Comparison of ENCODE assay signal across 11 mouse cellular contexts in the genomic region with DNA sequence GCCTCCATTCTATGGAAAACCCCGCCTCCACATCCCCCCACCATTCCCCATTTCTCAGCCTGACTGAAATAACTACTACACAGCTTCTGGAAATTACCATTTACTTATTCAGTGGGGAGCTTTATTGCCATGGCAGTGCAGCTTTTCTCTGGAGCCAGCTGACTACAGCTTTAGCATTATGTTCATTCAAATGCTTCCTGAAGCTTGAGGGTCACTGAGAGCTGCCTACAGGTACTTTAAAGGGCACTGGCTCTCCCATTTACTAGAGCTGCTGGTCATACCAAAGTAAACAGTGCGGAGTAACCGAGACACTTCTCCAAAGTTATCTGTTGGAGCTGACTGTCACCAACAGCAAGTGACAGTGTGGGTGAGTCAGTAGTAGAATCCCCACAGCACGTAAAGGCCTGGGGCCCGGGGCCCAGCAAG.
A peak's percentile ranks its signal among the peaks of the same experiment; 100 is the strongest.
DNase-seq lines count a peak whose midpoint lies in the region; ATAC-seq and TF ChIP-seq lines count a peak whose summit lies in the region.
"Had no signal": no experiment of that assay in that cellular context is flagged by ENCODE, and none has a peak within 500 bp of the region (broad histone marks: within the 10 kb centered on the region; RNA-seq: fewer than 3 reads in every experiment).

No protein-coding gene starts in this region.

- no peak for TF ChIP-seq CTCF in left cerebral cortex, adult 2 months (IDR thresholded peaks at IDR 0.05)
- TF ChIP-seq CTCF in hindbrain, postnatal 0 days (IDR thresholded peaks at IDR 0.05; ENCODE audit: low read depth) = no peak

- WGBS in forebrain, embryonic 15.5 days = 31% methylated on average over 5 of the region's 5 CpGs
- 36% methylated on average over 5 of the region's 5 CpGs for WGBS in hindbrain, postnatal 0 days
- WGBS in neural tube, embryonic 14.5 days = 35% methylated on average over 5 of the region's 5 CpGs

- no peak overlapping the region for H3K4me3 ChIP-seq in left cerebral cortex, adult 2 months
- H3K4me3 ChIP-seq in forebrain, embryonic 15.5 days = no peak overlapping the region
- no peak overlapping the region for H3K4me3 ChIP-seq in hindbrain, postnatal 0 days (ENCODE audit: low read length)
- H3K4me3 ChIP-seq in neural tube, embryonic 14.5 days (ENCODE audit: low read depth, low read length) = no peak overlapping the region

- no peaks in the 10 kb centered on the region for H3K27me3 ChIP-seq in forebrain, embryonic 15.5 days
- H3K27me3 ChIP-seq in hindbrain, postnatal 0 days (ENCODE audit: insufficient read depth, low read length) = no peaks in the 10 kb centered on the region
- H3K27me3 ChIP-seq in neural tube, embryonic 14.5 days (ENCODE audit: control insufficient read depth, insufficient read depth, low read length) = no peaks in the 10 kb centered on the region
- H3K27me3 ChIP-seq: Patski had no signal

- H3K27ac ChIP-seq in left cerebral cortex, adult 2 months = peak overlapping the region; percentile 38; the same call in 1 of the 2 replicates
- peak overlapping the region; percentile 69 for H3K27ac ChIP-seq in forebrain, embryonic 15.5 days (replicated peaks)
- H3K27ac ChIP-seq in hindbrain, postnatal 0 days = peak overlapping the region; percentile 68
- peak overlapping the region; percentile 72 for H3K27ac ChIP-seq in neural tube, embryonic 14.5 days (ENCODE audit: low read depth, low read length)
- H3K27ac ChIP-seq: liver, embryonic 14.5 days had no signal

- peak; percentile 64 for ATAC-seq in forebrain, embryonic 15.5 days (replicated peaks)
- peak; percentile 61; the same call in 1 of the 2 replicates for ATAC-seq in hindbrain, postnatal 0 days
- peak; percentile 75; the same call in 1 of the 2 replicates for ATAC-seq in neural tube, embryonic 14.5 days (ENCODE audit: low read depth)
- ATAC-seq: Patski had no signal

- H3K9me3 ChIP-seq in forebrain, embryonic 15.5 days = no peaks in the 10 kb centered on the region
- no peaks in the 10 kb centered on the region for H3K9me3 ChIP-seq in hindbrain, postnatal 0 days (ENCODE audit: low read length)
- H3K9me3 ChIP-seq in neural tube, embryonic 14.5 days (ENCODE audit: control insufficient read depth, low read length) = no peaks in the 10 kb centered on the region

- no peak overlapping the region for H3K4me2 ChIP-seq in forebrain, embryonic 15.5 days (replicated peaks)
- H3K4me2 ChIP-seq in hindbrain, postnatal 0 days (ENCODE audit: low read depth, low read length) = no peak overlapping the region
- no peak overlapping the region for H3K4me2 ChIP-seq in neural tube, embryonic 14.5 days (ENCODE audit: low read depth, low read length)

- no peak for DNase-seq in left cerebral cortex, adult 2 months (ENCODE audit: extremely low spot score in 1 of 2, low spot score in 2 of 2)
- no peak for DNase-seq in left cerebral cortex, adult 9 months (ENCODE audit: low spot score in 2 of 2)
- DNase-seq in hindbrain, postnatal 0 days (ENCODE audit: low spot score) = peak; percentile 45
- DNase-seq in adrenal gland, postnatal 14 days = no peak
- no peak for DNase-seq in adrenal gland, postnatal 10 days
- DNase-seq: cerebellum, adult 8-10 months; gastrocnemius, postnatal 14 days had no signal

- H3K4me1 ChIP-seq in forebrain, embryonic 15.5 days = peaks cover 43% of the 10 kb centered on the region
- peaks cover 14% of the 10 kb centered on the region; the same call in 1 of the 2 replicates for H3K4me1 ChIP-seq in hindbrain, postnatal 0 days (ENCODE audit: insufficient read depth, low read length)
- H3K4me1 ChIP-seq in neural tube, embryonic 14.5 days (ENCODE audit: control insufficient read depth, insufficient read depth, low read length) = peaks cover 30% of the 10 kb centered on the region

- no peaks in the 10 kb centered on the region for H3K36me3 ChIP-seq in forebrain, embryonic 15.5 days
- no peaks in the 10 kb centered on the region for H3K36me3 ChIP-seq in hindbrain, postnatal 0 days (ENCODE audit: insufficient read depth, low read length)
- no peaks in the 10 kb centered on the region for H3K36me3 ChIP-seq in neural tube, embryonic 14.5 days (ENCODE audit: control insufficient read depth, insufficient read depth, low read length)

- no peak overlapping the region for H3K9ac ChIP-seq in forebrain, embryonic 15.5 days (replicated peaks)
- no peak overlapping the region for H3K9ac ChIP-seq in hindbrain, postnatal 0 days (replicated peaks; ENCODE audit: low read length)
- H3K9ac ChIP-seq in neural tube, embryonic 14.5 days (replicated peaks; ENCODE audit: low read depth, low read length) = no peak overlapping the region
- H3K9ac ChIP-seq: liver, embryonic 14.5 days had no signal

- intact Hi-C loops in left cerebral cortex, adult 2 months (cut with DNase I) = loop anchor here (10.0 kb wide), 1 partner anchor 300 kb away; no protein-coding TSS in a partner anchor
